Mouse (Mus musculus) MEL (cell line): ENCODE measurements around the gene Srsf7.
"Not testable (repeated sequence)": the region's sequence is repeated elsewhere in the genome, so short reads cannot be mapped to it uniquely, and the experiment has no call there.

Source experiments
- CTCF ChIP-seq, 3 experiments: IDR thresholded peaks in 2 of 3; conservative IDR thresholded peaks in 1 of 3; 2 replicates each; pipeline ENCODE4 v1.5.1; 2011 to 2012; ENCODE audit warnings: low read length in 3 of 3, low read depth in 2 of 3, mild to moderate bottlenecking in 2 of 3, improper control_type of control experiment in 1 of 3, inconsistent platforms in 1 of 3, mixed read lengths in 1 of 3, moderate library complexity in 1 of 3; ENCODE audit not compliant: control insufficient read depth in 1 of 3, insufficient read depth in 1 of 3, poor library complexity in 1 of 3, severe bottlenecking in 1 of 3
- E2F4 ChIP-seq: IDR thresholded peaks from 2 replicates; pipeline ENCODE4 v1.6.1; 2011; ENCODE audit warnings: low read depth, low read length, improper control_type of control experiment, borderline replicate concordance
- ETS1 ChIP-seq: IDR thresholded peaks from 2 replicates; pipeline ENCODE4 v1.6.1; 2012; ENCODE audit warnings: low read depth, mild to moderate bottlenecking, inconsistent platforms, low read length, improper control_type of control experiment, moderate library complexity
- GABPA ChIP-seq: IDR thresholded peaks from 2 replicates; pipeline ENCODE4 v1.6.1; 2012; ENCODE audit warnings: low read depth, mild to moderate bottlenecking, inconsistent platforms, low read length, improper control_type of control experiment, moderate library complexity
- JUND ChIP-seq: IDR thresholded peaks from 2 replicates; pipeline ENCODE4 v1.6.1; 2011; ENCODE audit warnings: low read depth, mild to moderate bottlenecking, improper control_type of control experiment, low read length
- KAT2A ChIP-seq: conservative IDR thresholded peaks from 2 replicates; pipeline ENCODE4 v1.6.1; 2012; ENCODE audit warnings: low read depth, low read length, improper control_type of control experiment, inconsistent platforms
- POLR2A ChIP-seq, 2 experiments: IDR thresholded peaks; 2 replicates each; pipeline ENCODE4 v1.6.1; 2011 to 2012; ENCODE audit warnings: low read length in 2 of 2, mild to moderate bottlenecking in 2 of 2, control low read depth in 1 of 2, improper control_type of control experiment in 1 of 2, low read depth in 1 of 2, moderate library complexity in 1 of 2; ENCODE audit not compliant: control insufficient read depth in 1 of 2, insufficient read depth in 1 of 2, poor library complexity in 1 of 2
- POLR2AphosphoS2 ChIP-seq: IDR thresholded peaks from 2 replicates; pipeline ENCODE4 v1.6.1; 2011; ENCODE audit warnings: low read length, improper control_type of control experiment
- POLR2AphosphoS5 ChIP-seq: IDR thresholded peaks from 2 replicates; pipeline ENCODE4 v1.6.1; 2012; ENCODE audit warnings: low read depth, borderline replicate concordance, mild to moderate bottlenecking, inconsistent platforms, low read length, moderate library complexity, mixed read lengths
- SIN3A ChIP-seq: IDR thresholded peaks from 2 replicates; pipeline ENCODE4 v1.6.1; 2012; ENCODE audit warnings: low read length, improper control_type of control experiment, inconsistent platforms
- TBP ChIP-seq: IDR thresholded peaks from 2 replicates; pipeline ENCODE4 v1.8.0; 2011; ENCODE audit warnings: low read depth, low read length, improper control_type of control experiment

GRCm38 (mm10) chr17:80178846-80179245 lies 28.3 kb downstream of the Srsf7 start:
- TF ChIP-seq KAT2A; TBP; CTCF (IDR thresholded peaks at IDR 0.05 in 2 of 3, conservative IDR thresholded peaks at IDR 0.05 in 1 of 3; ENCODE audit: control insufficient read depth in 1 of 3, insufficient read depth in 1 of 3, low read depth in 2 of 3, low read length in 3 of 3, poor library complexity in 1 of 3, severe bottlenecking in 1 of 3); POLR2A (IDR thresholded peaks at IDR 0.05; ENCODE audit: control insufficient read depth in 1 of 2, insufficient read depth in 1 of 2, low read depth in 1 of 2, low read length in 2 of 2, poor library complexity in 1 of 2); SIN3A; POLR2AphosphoS2; GABPA; ETS1; POLR2AphosphoS5; E2F4; JUND: not testable (repeated sequence)
